Comparison of ENCODE assay signal across 9 mouse cellular contexts in the genomic region with DNA sequence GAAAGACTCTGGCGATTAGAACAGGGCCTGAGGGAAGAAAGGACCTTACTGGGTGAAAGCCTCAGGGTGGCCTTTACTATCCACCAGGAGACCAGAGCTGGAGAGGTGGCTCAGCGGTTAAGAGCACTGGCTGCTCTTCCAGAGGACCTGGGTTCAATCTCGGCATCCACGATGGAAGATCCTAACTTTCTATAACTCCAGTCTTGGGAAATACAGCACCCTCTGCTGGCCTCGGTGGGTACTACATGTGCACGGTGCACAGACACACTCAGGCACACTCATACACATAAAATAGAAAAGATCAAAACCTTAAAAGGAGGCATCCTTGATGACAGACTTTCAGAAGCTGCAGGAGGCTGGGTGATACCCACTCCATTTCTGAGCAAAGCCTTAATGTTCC. TPM values are rescaled to one million over a fixed set of nuclear protein-coding genes. Genes with fewer than 3 reads are reported as not detected.
DNase-seq lines count a peak whose midpoint lies in the region; ATAC-seq and TF ChIP-seq lines count a peak whose summit lies in the region.
"Had no signal": no experiment of that assay in that cellular context is flagged by ENCODE, and none has a peak within 500 bp of the region (broad histone marks: within the 10 kb centered on the region; RNA-seq: fewer than 3 reads in every experiment).

No protein-coding gene starts in this region.

- peaks cover 30% of the 10 kb centered on the region for H3K27me3 ChIP-seq in heart, postnatal 0 days (ENCODE audit: control insufficient read depth, insufficient read depth, low read length)
- H3K27me3 ChIP-seq in neural tube, embryonic 15.5 days (replicated peaks), result peaks cover 23% of the 10 kb centered on the region
- peaks cover 9% of the 10 kb centered on the region for H3K27me3 ChIP-seq in neural tube, embryonic 11.5 days (ENCODE audit: control insufficient read depth, insufficient read depth, low read length)

- H3K27ac ChIP-seq in heart, postnatal 0 days (ENCODE audit: low read depth), result no peak overlapping the region
- H3K27ac ChIP-seq in neural tube, embryonic 15.5 days (replicated peaks), result no peak overlapping the region
- no peak overlapping the region for H3K27ac ChIP-seq in neural tube, embryonic 11.5 days (ENCODE audit: low read depth, low read length)

- no peaks in the 10 kb centered on the region for H3K9me3 ChIP-seq in heart, postnatal 0 days (replicated peaks; ENCODE audit: control insufficient read depth, low read length)
- no peaks in the 10 kb centered on the region for H3K9me3 ChIP-seq in neural tube, embryonic 15.5 days (replicated peaks)
- no peaks in the 10 kb centered on the region for H3K9me3 ChIP-seq in neural tube, embryonic 11.5 days (ENCODE audit: control insufficient read depth, low read length)

- peak; percentile 48 for TF ChIP-seq CTCF in heart, postnatal 0 days (IDR thresholded peaks at IDR 0.05; ENCODE audit: low read depth)

- no peak for TF ChIP-seq EP300 in heart, postnatal 0 days (IDR thresholded peaks at IDR 0.05; ENCODE audit: low read depth)

- ATAC-seq in heart, postnatal 0 days (ENCODE audit: insufficient read depth, low read depth), result no peak
- no peak for ATAC-seq in neural tube, embryonic 15.5 days (ENCODE audit: low FRiP score)
- peak; percentile 80 for ATAC-seq in common myeloid progenitor, adult 5-6 weeks (replicated peaks; ENCODE audit: low read depth, poor library complexity, severe bottlenecking)
- ATAC-seq in neural tube, embryonic 11.5 days (ENCODE audit: insufficient read depth, low FRiP score, low TSS enrichment), result no peak

- no peaks in the 10 kb centered on the region for H3K4me1 ChIP-seq in heart, postnatal 0 days (ENCODE audit: control insufficient read depth, insufficient read depth)
- peaks cover 12% of the 10 kb centered on the region for H3K4me1 ChIP-seq in neural tube, embryonic 15.5 days
- H3K4me1 ChIP-seq in neural tube, embryonic 11.5 days (ENCODE audit: control insufficient read depth, insufficient read depth, low read length), result no peaks in the 10 kb centered on the region

- H3K4me2 ChIP-seq in heart, postnatal 0 days (ENCODE audit: low read depth, low read length), result no peak overlapping the region
- no peak overlapping the region for H3K4me2 ChIP-seq in neural tube, embryonic 15.5 days
- H3K4me2 ChIP-seq in neural tube, embryonic 11.5 days (ENCODE audit: low read depth), result no peak overlapping the region

- no peak for DNase-seq in heart, postnatal 0 days (ENCODE audit: low spot score)
- DNase-seq in heart, adult 18-20 months, result no peak
- DNase-seq in neural tube, embryonic 10.5 days (ENCODE audit: extremely low spot score, low spot score), result peak; percentile 70
- peak; percentile 57 for DNase-seq in neural tube, embryonic 11.5 days (ENCODE audit: low spot score)
- DNase-seq in urinary bladder, postnatal 25 days (ENCODE audit: low spot score), result no peak
- DNase-seq in gastrocnemius, postnatal 10 days, result no peak

- H3K9ac ChIP-seq in heart, postnatal 0 days (replicated peaks; ENCODE audit: low read depth, low read length), result no peak overlapping the region
- H3K9ac ChIP-seq in neural tube, embryonic 15.5 days (replicated peaks), result no peak overlapping the region
- no peak overlapping the region for H3K9ac ChIP-seq in neural tube, embryonic 11.5 days (ENCODE audit: low read length)

- 18% methylated on average over 6 of the region's 6 CpGs for WGBS in heart, postnatal 0 days
- 21% methylated on average over 6 of the region's 6 CpGs for WGBS in neural tube, embryonic 15.5 days
- WGBS in neural tube, embryonic 11.5 days, result 28% methylated on average over 6 of the region's 6 CpGs

- no peaks in the 10 kb centered on the region for H3K36me3 ChIP-seq in heart, postnatal 0 days (replicated peaks; ENCODE audit: control insufficient read depth, insufficient read depth, low read length)
- H3K36me3 ChIP-seq in neural tube, embryonic 15.5 days, result no peaks in the 10 kb centered on the region
- H3K36me3 ChIP-seq in neural tube, embryonic 11.5 days (ENCODE audit: control insufficient read depth, insufficient read depth, low read length), result no peaks in the 10 kb centered on the region

- H3K4me3 ChIP-seq in heart, postnatal 0 days (ENCODE audit: low read depth, low read length), result no peak overlapping the region
- H3K4me3 ChIP-seq in neural tube, embryonic 15.5 days (replicated peaks), result no peak overlapping the region
- no peak overlapping the region for H3K4me3 ChIP-seq in neural tube, embryonic 11.5 days (ENCODE audit: low read depth, low read length)

RNA-seq across cellular contexts. Expression of gene Cacna1i, which starts 6.4 kb away (rescaled TPM):
- not detected in 2 replicates for total RNA-seq in heart, postnatal 0 days (2014; rRNA removed; ENCODE audit: low replicate concordance)
- not detected in 2 replicates for polyA plus RNA-seq in heart, postnatal 0 days (2015; fragmentation: Nextera tagmentation; extraction: Ambion mirVana)
- total RNA-seq in heart, adult 18-20 months (2021), result under 1 TPM in 1 of 2 experiments, not detected in 1; 0.18 TPM
- polyA plus RNA-seq in neural tube, embryonic 15.5 days (2015; fragmentation: Nextera tagmentation; extraction: Ambion mirVana), result 0.79 and 0.88 TPM in 2 replicates
- total RNA-seq in common myeloid progenitor, adult 5-6 weeks (2017), result not detected in 2 replicates
- polyA plus RNA-seq in neural tube, embryonic 11.5 days (2014; fragmentation: Nextera tagmentation; extraction: Ambion mirVana), result 0.05 and 0.09 TPM in 2 replicates
- total RNA-seq in gastrocnemius, postnatal 10 days (2021), result under 1 TPM; 0.07 to 0.12 TPM

RNA-seq across cellular contexts. Expression of gene Rps19bp1, which starts 16.5 kb away (rescaled TPM):
- total RNA-seq in heart, postnatal 0 days (2014; rRNA removed; ENCODE audit: low replicate concordance), result 13.7 and 21.6 TPM in 2 replicates
- 34.7 and 35.8 TPM in 2 replicates for polyA plus RNA-seq in heart, postnatal 0 days (2015; fragmentation: Nextera tagmentation; extraction: Ambion mirVana)
- total RNA-seq in heart, adult 18-20 months (2021), result 10 to 100 TPM; 17.0 to 17.4 TPM
- 72.6 and 83.9 TPM in 2 replicates for polyA plus RNA-seq in neural tube, embryonic 15.5 days (2015; fragmentation: Nextera tagmentation; extraction: Ambion mirVana)
- total RNA-seq in common myeloid progenitor, adult 5-6 weeks (2017), result 19.2 and 24.3 TPM in 2 replicates
- 70.3 and 76.9 TPM in 2 replicates for polyA plus RNA-seq in neural tube, embryonic 11.5 days (2014; fragmentation: Nextera tagmentation; extraction: Ambion mirVana)
- 10 to 100 TPM; 16.7 to 18.8 TPM for total RNA-seq in gastrocnemius, postnatal 10 days (2021)

RNA-seq across cellular contexts. Expression of gene Atf4, which starts 25.7 kb away (rescaled TPM):
- total RNA-seq in heart, postnatal 0 days (2014; rRNA removed; ENCODE audit: low replicate concordance), result 122 and 128 TPM in 2 replicates
- 63.5 and 65.0 TPM in 2 replicates for polyA plus RNA-seq in heart, postnatal 0 days (2015; fragmentation: Nextera tagmentation; extraction: Ambion mirVana)
- 10 to 100 TPM; 89.9 to 95.5 TPM for total RNA-seq in heart, adult 18-20 months (2021)
- polyA plus RNA-seq in neural tube, embryonic 15.5 days (2015; fragmentation: Nextera tagmentation; extraction: Ambion mirVana), result 106 and 113 TPM in 2 replicates
- 363 and 374 TPM in 2 replicates for total RNA-seq in common myeloid progenitor, adult 5-6 weeks (2017)
- 127 and 134 TPM in 2 replicates for polyA plus RNA-seq in neural tube, embryonic 11.5 days (2014; fragmentation: Nextera tagmentation; extraction: Ambion mirVana)
- total RNA-seq in gastrocnemius, postnatal 10 days (2021), result 100 to 1,000 TPM in 1 of 2 experiments, 10 to 100 TPM in 1; 94.7 to 131 TPM

RNA-seq across cellular contexts. Expression of gene AC140267.1, which starts 45.0 kb away (rescaled TPM):
- total RNA-seq in heart, postnatal 0 days (2014; rRNA removed; ENCODE audit: low replicate concordance), result not detected in 2 replicates
- not detected in 2 replicates for polyA plus RNA-seq in heart, postnatal 0 days (2015; fragmentation: Nextera tagmentation; extraction: Ambion mirVana)
- 10 to 100 TPM in 1 of 2 experiments, 1 to 10 TPM in 1; 9.9 to 15.3 TPM for total RNA-seq in heart, adult 18-20 months (2021)
- polyA plus RNA-seq in neural tube, embryonic 15.5 days (2015; fragmentation: Nextera tagmentation; extraction: Ambion mirVana), result 1.7 TPM in 1 of 2 replicates, not detected in the other
- not detected in 2 replicates for total RNA-seq in common myeloid progenitor, adult 5-6 weeks (2017)
- not detected in 2 replicates for polyA plus RNA-seq in neural tube, embryonic 11.5 days (2014; fragmentation: Nextera tagmentation; extraction: Ambion mirVana)
- 1 to 10 TPM in 1 of 2 experiments, not detected in 1; 7.5 TPM for total RNA-seq in gastrocnemius, postnatal 10 days (2021)
- total RNA-seq: neutrophil, adult 5-6 weeks had no signal

RNA-seq across cellular contexts. Expression of gene Mief1, which starts 46.8 kb away (rescaled TPM):
- total RNA-seq in heart, postnatal 0 days (2014; rRNA removed; ENCODE audit: low replicate concordance), result 34.5 and 39.8 TPM in 2 replicates
- 17.0 and 17.8 TPM in 2 replicates for polyA plus RNA-seq in heart, postnatal 0 days (2015; fragmentation: Nextera tagmentation; extraction: Ambion mirVana)
- total RNA-seq in heart, adult 18-20 months (2021), result 10 to 100 TPM; 29.6 to 31.5 TPM
- polyA plus RNA-seq in neural tube, embryonic 15.5 days (2015; fragmentation: Nextera tagmentation; extraction: Ambion mirVana), result 33.3 and 34.5 TPM in 2 replicates
- total RNA-seq in common myeloid progenitor, adult 5-6 weeks (2017), result 20.5 and 25.1 TPM in 2 replicates
- polyA plus RNA-seq in neural tube, embryonic 11.5 days (2014; fragmentation: Nextera tagmentation; extraction: Ambion mirVana), result 41.8 and 47.3 TPM in 2 replicates
- 10 to 100 TPM; 22.8 to 27.2 TPM for total RNA-seq in gastrocnemius, postnatal 10 days (2021)

Comparison
In these comparisons a context has a peak if more than half of its experiments do, and no peak if none do; other contexts are left out.
1. DNase-seq: peak in neural tube, embryonic 10.5 days (single experiment) and neural tube, embryonic 11.5 days (single experiment); none in heart, postnatal 0 days (single experiment), heart, adult 18-20 months (0 of 2), urinary bladder, postnatal 25 days (single experiment) and gastrocnemius, postnatal 10 days (single experiment).